Mouse (Mus musculus) left cerebral cortex, adult 11 months (tissue): ENCODE data around the gene Tmem56.
A peak's percentile ranks its signal among the peaks of the same experiment; 100 is the strongest.

Source experiments
- DNase-seq: peaks from one replicate; pipeline ENCODE4 v3.0.0; 2022; ENCODE audit warnings: low spot score

Tmem56 gene

GRCm38 (mm10) chr3:121282998-121283397 is at the start of gene Tmem56:
Gene Tmem56, minus strand, starts transcription at chr3:121283098.
- no peak for DNase-seq

- DNase-seq: no peak
Measured at GRCm38 (mm10) chr3:121330244-121330646, 47.3 kb upstream of the Tmem56 start.

GRCm38 (mm10) chr3:121329647-121330046 is 46.7 kb upstream of the Tmem56 start:
- DNase-seq: no peak

- DNase-seq: no peak
Measured at GRCm38 (mm10) chr3:121327406-121327805, 44.5 kb upstream of the Tmem56 start.

GRCm38 (mm10) chr3:121323371-121323770 is 40.5 kb upstream of the Tmem56 start:
- DNase-seq: no peak

GRCm38 (mm10) chr3:121320896-121321295 is 38.0 kb upstream of the Tmem56 start:
- no peak for DNase-seq

GRCm38 (mm10) chr3:121319906-121320305 is 37.0 kb upstream of the Tmem56 start:
- no peak for DNase-seq

GRCm38 (mm10) chr3:121315498-121315897 is 32.6 kb upstream of the Tmem56 start:
- no peak for DNase-seq

GRCm38 (mm10) chr3:121314149-121314548 is 31.3 kb upstream of the Tmem56 start:
- DNase-seq: no peak

- no peak for DNase-seq
Measured at GRCm38 (mm10) chr3:121312979-121313378, 30.1 kb upstream of the Tmem56 start.

- DNase-seq: no peak
Measured at GRCm38 (mm10) chr3:121312426-121312825, 29.5 kb upstream of the Tmem56 start.

GRCm38 (mm10) chr3:121309896-121310714 is 27.2 kb upstream of the Tmem56 start:
- no peak for DNase-seq

GRCm38 (mm10) chr3:121309429-121309828 is 26.5 kb upstream of the Tmem56 start:
- DNase-seq: no peak

- DNase-seq: no peak
Measured at GRCm38 (mm10) chr3:121308935-121309334, 26.0 kb upstream of the Tmem56 start.

GRCm38 (mm10) chr3:121307532-121308234 is 24.8 kb upstream of the Tmem56 start:
- peak; percentile 57 for DNase-seq

- DNase-seq: no peak
Measured at GRCm38 (mm10) chr3:121306641-121307040, 23.7 kb upstream of the Tmem56 start.

GRCm38 (mm10) chr3:121294200-121294599 is 11.3 kb upstream of the Tmem56 start:
- DNase-seq: no peak

GRCm38 (mm10) chr3:121291560-121292258 is 8.8 kb upstream of the Tmem56 start, which contains the start of gene Alg14:
Gene Alg14, plus strand, starts transcription at chr3:121291773.
- DNase-seq: peak; percentile 97

- DNase-seq: no peak
Measured at GRCm38 (mm10) chr3:121291225-121291559, 8.3 kb upstream of the Tmem56 start.

- DNase-seq: no peak
Measured at GRCm38 (mm10) chr3:121290681-121291080, 7.8 kb upstream of the Tmem56 start.

GRCm38 (mm10) chr3:121287151-121287550 is 4.3 kb upstream of the Tmem56 start:
- no peak for DNase-seq

- no peak for DNase-seq
Measured at GRCm38 (mm10) chr3:121285219-121285618, 2.3 kb upstream of the Tmem56 start.

GRCm38 (mm10) chr3:121279679-121280078 is 3.2 kb downstream of the Tmem56 start:
- no peak for DNase-seq
